Mouse (Mus musculus): Measurements from ENCODE around the gene Il12rb2. TPM values are rescaled to one million over a fixed set of nuclear protein-coding genes. Genes with fewer than 3 reads are reported as not detected.

Il12rb2 gene
- 0.03 TPM in 1 of 2 replicates, not detected in the other for polyA plus RNA-seq (2012; ENCODE audit: insufficient read depth, low replicate concordance)

DNA sequence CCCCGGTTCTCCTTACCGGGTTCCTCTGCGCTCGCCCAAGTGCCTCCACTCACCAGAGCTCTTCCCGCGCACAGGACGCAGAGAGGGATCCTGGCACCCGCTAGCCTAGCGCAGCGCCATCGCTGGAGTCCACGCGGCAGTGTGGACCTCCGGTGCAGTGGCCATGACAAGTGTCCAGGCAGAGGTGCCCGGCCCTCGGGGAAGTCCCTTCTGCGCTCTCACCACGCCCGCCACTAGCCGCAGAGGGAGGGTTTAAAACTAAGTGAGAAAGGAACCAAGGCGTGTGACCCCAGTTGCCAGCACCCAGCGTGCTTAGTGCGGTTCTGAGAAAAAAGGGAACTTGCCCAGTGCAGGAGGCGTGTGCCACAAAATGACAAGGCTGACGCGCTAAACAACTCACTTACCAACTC, at the start of gene Il12rb2:
Il12rb2 (minus strand) TSS at position 207 of the 410 bp plus-strand sequence.
- Histone ChIP-seq H3K9me3 (no peaks in the 10 kb centered on the region), H3K4me1 (peaks cover 29% of the 10 kb centered on the region), H3K4me3 (replicated peaks) (peak within 1 kb of the TSS; percentile 92), H3K36me3 (replicated peaks; ENCODE audit: low read length) (no peaks in the 10 kb centered on the region), H3K27me3 (replicated peaks) (no peaks in the 10 kb centered on the region)
- TF ChIP-seq GATA1 (IDR thresholded peaks at IDR 0.05; ENCODE audit: borderline replicate concordance, low read length) (no peak), FLI1 (IDR thresholded peaks at IDR 0.05; ENCODE audit: low read length) (no peak)

DNA sequence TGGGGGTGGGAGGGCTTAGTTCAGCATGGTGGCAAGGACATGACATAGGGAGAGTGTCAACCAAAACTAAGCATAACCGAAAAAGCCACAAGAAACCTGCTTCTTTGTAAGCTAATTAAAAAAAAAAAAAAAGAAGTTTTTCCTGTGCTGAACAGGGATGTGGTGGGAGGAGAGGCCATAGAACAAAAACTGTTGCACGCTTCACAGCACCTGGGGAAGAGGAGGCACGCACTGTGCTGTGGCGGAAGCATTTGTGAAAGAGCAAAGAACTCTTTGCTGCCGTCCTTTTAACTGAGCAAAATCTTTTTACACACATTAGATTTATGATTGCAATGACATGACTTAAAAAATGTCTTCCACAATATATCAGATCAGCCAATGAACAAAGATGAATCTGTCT, 45.8 kb upstream of the Il12rb2 start:
- Histone ChIP-seq H3K4me1 (peaks cover 20% of the 10 kb centered on the region), H3K9me3 (no peaks in the 10 kb centered on the region), H3K4me3 (replicated peaks) (no peak overlapping the region), H3K36me3 (replicated peaks; ENCODE audit: low read length) (no peaks in the 10 kb centered on the region), H3K27me3 (replicated peaks) (no peaks in the 10 kb centered on the region)
- TF ChIP-seq GATA1 (IDR thresholded peaks at IDR 0.05; ENCODE audit: borderline replicate concordance, low read length) (no peak), FLI1 (IDR thresholded peaks at IDR 0.05; ENCODE audit: low read length) (no peak)

DNA sequence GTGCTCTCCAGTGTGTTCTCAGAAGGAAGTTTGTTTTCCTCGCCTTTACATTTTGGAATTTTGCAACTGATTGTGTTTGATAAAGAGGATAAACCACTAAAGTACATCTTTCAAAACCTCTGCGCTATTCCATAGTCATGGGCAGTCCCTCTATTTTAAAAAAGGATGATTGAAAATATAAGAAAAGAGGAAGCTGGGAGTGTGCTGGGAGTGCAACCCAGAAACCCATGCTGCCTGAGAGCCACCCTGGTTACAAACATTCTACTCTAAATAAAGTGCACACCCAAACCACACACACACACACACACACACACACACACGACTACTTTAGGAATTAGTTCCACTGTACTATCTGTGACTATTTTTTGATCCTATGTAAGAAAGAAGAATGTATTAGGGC, 40.6 kb upstream of the Il12rb2 start:
- H3K27me3 ChIP-seq (replicated peaks) = no peaks in the 10 kb centered on the region
- H3K4me3 ChIP-seq (replicated peaks) = no peak overlapping the region
- no peaks in the 10 kb centered on the region for H3K9me3 ChIP-seq
- no peaks in the 10 kb centered on the region for H3K36me3 ChIP-seq (replicated peaks; ENCODE audit: low read length)
- H3K4me1 ChIP-seq = peaks cover 37% of the 10 kb centered on the region
- no peak for TF ChIP-seq FLI1 (IDR thresholded peaks at IDR 0.05; ENCODE audit: low read length)
- no peak for TF ChIP-seq GATA1 (IDR thresholded peaks at IDR 0.05; ENCODE audit: borderline replicate concordance, low read length)

DNA sequence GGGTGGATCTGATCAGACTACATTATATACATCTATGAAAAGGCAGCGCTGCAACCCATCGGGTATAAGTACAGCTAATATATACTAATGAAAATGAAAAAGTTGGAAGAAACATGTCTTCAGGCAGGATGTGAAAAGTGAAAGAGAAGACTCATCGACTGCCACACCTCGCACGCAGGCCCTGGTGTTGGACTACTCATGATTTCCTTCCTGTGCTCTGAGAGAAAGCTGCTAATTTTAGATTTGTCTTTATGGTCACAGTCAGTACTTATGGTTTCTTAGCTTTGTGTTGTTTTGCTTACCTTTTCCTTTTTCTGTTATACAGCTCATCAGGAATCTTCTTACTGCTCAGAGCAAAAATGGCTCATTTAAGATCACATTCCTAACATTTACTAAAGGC, 39.3 kb upstream of the Il12rb2 start:
- H3K4me3 ChIP-seq (replicated peaks) = peak overlapping the region; percentile 78
- no peaks in the 10 kb centered on the region for H3K27me3 ChIP-seq (replicated peaks)
- no peaks in the 10 kb centered on the region for H3K36me3 ChIP-seq (replicated peaks; ENCODE audit: low read length)
- no peaks in the 10 kb centered on the region for H3K9me3 ChIP-seq
- H3K4me1 ChIP-seq = peaks cover 30% of the 10 kb centered on the region
- TF ChIP-seq GATA1 (IDR thresholded peaks at IDR 0.05; ENCODE audit: borderline replicate concordance, low read length) (no peak), FLI1 (IDR thresholded peaks at IDR 0.05; ENCODE audit: low read length) (no peak)

DNA sequence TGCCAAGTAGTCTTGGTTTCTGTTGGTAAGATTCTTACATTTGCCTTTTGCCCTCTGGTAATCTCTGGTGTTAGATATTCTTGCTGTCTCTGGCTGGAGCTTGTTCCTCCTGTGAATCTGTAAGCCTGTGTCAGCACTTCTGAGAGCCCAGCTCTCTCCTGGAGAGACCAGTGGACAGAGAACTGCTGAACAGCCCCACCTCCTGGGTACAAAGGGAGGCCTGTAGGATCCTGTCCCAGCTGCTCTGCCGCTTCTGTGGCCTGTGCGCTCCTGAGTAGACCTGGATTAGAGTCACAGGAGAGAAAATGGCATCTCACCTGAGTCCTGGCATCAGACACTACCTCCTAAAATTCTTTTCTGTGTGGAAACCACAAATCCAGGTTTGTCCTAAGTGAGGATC, 37.4 kb upstream of the Il12rb2 start:
- Histone ChIP-seq H3K9me3 (no peaks in the 10 kb centered on the region), H3K27me3 (replicated peaks) (no peaks in the 10 kb centered on the region), H3K36me3 (replicated peaks; ENCODE audit: low read length) (no peaks in the 10 kb centered on the region), H3K4me1 (peaks cover 25% of the 10 kb centered on the region), H3K4me3 (replicated peaks) (no peak overlapping the region)
- TF ChIP-seq GATA1 (IDR thresholded peaks at IDR 0.05; ENCODE audit: borderline replicate concordance, low read length) (no peak), FLI1 (IDR thresholded peaks at IDR 0.05; ENCODE audit: low read length) (no peak)

DNA sequence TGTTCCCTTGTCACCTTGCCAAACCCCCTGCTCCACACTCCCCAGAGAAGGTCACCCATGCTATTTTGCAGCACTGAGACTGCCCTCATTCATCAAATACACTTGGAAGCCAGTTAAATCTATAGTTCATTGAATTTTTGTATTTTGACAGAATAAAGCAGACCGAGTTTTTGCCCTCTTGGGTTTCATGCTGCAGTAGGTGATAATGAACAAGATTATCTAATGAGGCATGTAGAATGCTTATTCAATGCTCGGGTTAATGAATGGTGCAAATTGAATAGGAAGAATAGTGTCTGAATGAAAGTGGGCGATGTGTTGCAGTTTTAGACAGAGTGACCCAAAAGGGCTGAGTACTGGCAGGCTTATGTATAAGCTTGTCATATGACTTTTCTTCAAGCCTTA, 29.3 kb upstream of the Il12rb2 start:
- no peaks in the 10 kb centered on the region for H3K36me3 ChIP-seq (replicated peaks; ENCODE audit: low read length)
- no peaks in the 10 kb centered on the region for H3K9me3 ChIP-seq
- no peaks in the 10 kb centered on the region for H3K4me1 ChIP-seq
- no peak overlapping the region for H3K4me3 ChIP-seq (replicated peaks)
- no peak for TF ChIP-seq GATA1 (IDR thresholded peaks at IDR 0.05; ENCODE audit: borderline replicate concordance, low read length)
- no peak for TF ChIP-seq FLI1 (IDR thresholded peaks at IDR 0.05; ENCODE audit: low read length)
- H3K27me3 ChIP-seq (replicated peaks) = no peaks in the 10 kb centered on the region

DNA sequence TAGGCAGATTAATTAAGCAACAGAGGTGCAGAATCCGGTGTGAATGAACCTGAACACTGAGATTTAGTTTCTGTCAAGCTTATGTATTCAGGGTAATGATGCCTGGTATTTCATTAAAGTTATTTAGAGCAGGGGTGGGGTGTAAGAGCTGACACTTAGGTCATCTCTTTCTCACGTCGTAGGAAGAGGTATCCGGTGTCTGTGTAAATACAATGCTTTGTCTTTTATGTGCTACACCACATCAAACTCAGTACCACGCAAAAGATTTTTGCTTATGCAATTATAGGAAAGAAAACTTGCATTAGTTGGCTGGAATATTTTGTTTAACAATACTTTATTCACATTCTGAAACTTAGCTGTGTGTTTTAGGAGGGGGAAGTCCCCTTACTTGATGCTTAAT, 23.6 kb upstream of the Il12rb2 start:
- H3K4me3 ChIP-seq (replicated peaks) = no peak overlapping the region
- no peak for TF ChIP-seq FLI1 (IDR thresholded peaks at IDR 0.05; ENCODE audit: low read length)
- TF ChIP-seq GATA1 (IDR thresholded peaks at IDR 0.05; ENCODE audit: borderline replicate concordance, low read length) = no peak
- H3K36me3 ChIP-seq (replicated peaks; ENCODE audit: low read length) = no peaks in the 10 kb centered on the region

DNA sequence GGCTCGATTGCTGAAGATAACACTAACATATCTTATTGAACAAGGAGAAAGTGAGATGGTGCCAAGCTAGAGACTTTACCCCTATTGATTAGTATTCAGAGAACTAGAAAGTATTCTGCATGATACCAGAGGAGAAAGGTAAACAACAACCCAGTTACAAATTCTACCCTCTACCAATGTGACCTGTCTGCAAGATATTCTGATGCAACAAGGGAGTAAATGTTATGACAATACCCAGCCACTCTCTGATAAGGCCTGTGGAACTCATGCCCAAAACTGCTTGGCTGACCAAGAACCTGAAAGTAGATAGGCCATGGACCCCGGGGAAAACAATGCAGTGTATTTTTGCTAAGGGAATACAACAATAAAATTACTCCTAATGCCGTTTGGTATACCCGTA, 10.2 kb downstream of the Il12rb2 start:
- Histone ChIP-seq H3K4me1 (no peaks in the 10 kb centered on the region; the same call in 1 of the 2 replicates), H3K4me3 (replicated peaks) (no peak overlapping the region), H3K9me3 (no peaks in the 10 kb centered on the region), H3K27me3 (replicated peaks) (no peaks in the 10 kb centered on the region), H3K36me3 (replicated peaks; ENCODE audit: low read length) (no peaks in the 10 kb centered on the region)
- TF ChIP-seq GATA1 (IDR thresholded peaks at IDR 0.05; ENCODE audit: borderline replicate concordance, low read length) (no peak), FLI1 (IDR thresholded peaks at IDR 0.05; ENCODE audit: low read length) (no peak)

More for the DNA sequence above, 23.6 kb upstream of the Il12rb2 start:
- Histone ChIP-seq H3K9me3 (no peaks in the 10 kb centered on the region), H3K27me3 (replicated peaks) (no peaks in the 10 kb centered on the region), H3K4me1 (no peaks in the 10 kb centered on the region)

DNA sequence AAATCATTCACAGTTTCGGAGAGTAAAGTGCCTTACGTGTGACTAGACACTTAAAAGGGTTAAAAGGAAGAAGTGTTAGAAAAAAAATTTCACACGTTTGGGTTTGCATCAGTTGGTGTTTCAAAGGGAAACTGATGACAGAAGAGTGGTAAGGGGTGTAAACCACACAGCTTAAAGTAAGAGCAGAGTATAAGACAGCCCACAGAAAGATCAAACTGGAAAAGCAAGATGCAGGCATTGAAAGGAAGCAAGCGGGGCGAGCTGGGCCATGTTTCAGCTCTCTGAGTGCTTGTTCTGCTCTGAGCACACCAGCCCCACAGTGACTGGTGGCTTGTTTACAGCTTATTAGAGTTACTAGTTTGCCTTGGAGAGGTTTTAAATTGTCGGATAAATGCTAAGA, 27.9 kb downstream of the Il12rb2 start:
- H3K36me3 ChIP-seq (replicated peaks; ENCODE audit: low read length) = no peaks in the 10 kb centered on the region
- no peaks in the 10 kb centered on the region for H3K27me3 ChIP-seq (replicated peaks)
- H3K9me3 ChIP-seq = no peaks in the 10 kb centered on the region
- TF ChIP-seq GATA1 (IDR thresholded peaks at IDR 0.05; ENCODE audit: borderline replicate concordance, low read length) (no peak), FLI1 (IDR thresholded peaks at IDR 0.05; ENCODE audit: low read length) (no peak)
- peaks cover 3% of the 10 kb centered on the region; the same call in 1 of the 2 replicates for H3K4me1 ChIP-seq
- no peak overlapping the region for H3K4me3 ChIP-seq (replicated peaks)

DNA sequence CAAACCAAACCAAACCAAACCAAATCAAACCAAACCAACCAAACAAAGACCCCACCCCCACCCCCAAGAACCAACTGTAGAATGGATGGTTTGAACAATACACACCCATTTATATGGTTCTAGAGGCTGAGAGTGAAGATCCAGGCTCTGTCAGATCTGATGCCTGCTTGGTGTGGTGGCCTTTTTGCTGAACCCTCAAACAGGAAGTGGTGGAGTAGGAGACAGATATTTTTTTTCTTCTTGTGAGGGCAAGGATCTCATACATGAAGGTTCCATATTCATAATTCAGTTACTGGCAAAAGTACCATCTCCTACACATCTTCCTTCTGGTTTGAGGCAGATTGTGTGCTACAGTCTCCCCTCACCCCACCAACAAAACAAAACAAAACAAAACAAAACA, 36.5 kb downstream of the Il12rb2 start:
- no peaks in the 10 kb centered on the region for H3K9me3 ChIP-seq

DNA sequence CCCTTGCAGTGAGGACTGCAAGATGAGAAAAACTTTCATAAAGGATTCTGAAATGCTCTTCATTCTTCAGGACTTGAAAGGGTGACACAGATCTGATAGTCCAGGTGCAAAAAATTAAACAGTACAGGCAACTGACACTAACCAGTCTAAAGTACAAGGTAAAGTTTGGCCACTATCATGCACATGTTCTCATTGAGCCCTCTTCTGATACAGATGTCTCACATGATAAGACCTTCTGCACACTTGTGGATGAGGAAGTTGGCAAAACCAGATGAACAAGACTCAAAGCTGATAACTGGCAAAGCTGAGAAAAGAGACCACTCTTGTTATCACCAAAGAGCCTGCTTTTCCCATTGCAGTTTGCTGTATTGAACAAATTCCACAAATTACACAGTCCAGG, 38.0 kb downstream of the Il12rb2 start:
- TF ChIP-seq GATA1 (IDR thresholded peaks at IDR 0.05; ENCODE audit: borderline replicate concordance, low read length) (no peak), FLI1 (IDR thresholded peaks at IDR 0.05; ENCODE audit: low read length) (no peak)

More for the DNA sequence above, 36.5 kb downstream of the Il12rb2 start:
- no peaks in the 10 kb centered on the region for H3K36me3 ChIP-seq (replicated peaks; ENCODE audit: low read length)
- H3K4me1 ChIP-seq = peaks cover 31% of the 10 kb centered on the region
- H3K4me3 ChIP-seq (replicated peaks) = no peak overlapping the region
- no peak for TF ChIP-seq FLI1 (IDR thresholded peaks at IDR 0.05; ENCODE audit: low read length)
- no peak for TF ChIP-seq GATA1 (IDR thresholded peaks at IDR 0.05; ENCODE audit: borderline replicate concordance, low read length)
- H3K27me3 ChIP-seq (replicated peaks) = no peaks in the 10 kb centered on the region

More for the DNA sequence above, 38.0 kb downstream of the Il12rb2 start:
- no peaks in the 10 kb centered on the region for H3K9me3 ChIP-seq
- peaks cover 31% of the 10 kb centered on the region for H3K4me1 ChIP-seq
- H3K27me3 ChIP-seq (replicated peaks) = no peaks in the 10 kb centered on the region
- no peak overlapping the region for H3K4me3 ChIP-seq (replicated peaks)
- no peaks in the 10 kb centered on the region for H3K36me3 ChIP-seq (replicated peaks; ENCODE audit: low read length)

Measured in megakaryocyte, embryonic 14.5 days (primary cell).